Mouse (Mus musculus) MEL-GATA-1-ER (cell line): ENCODE measurements at regions not wholly inside any gene's neighbourhood (a gene's known extent, or its start where the extent isn't known, plus 50 kb on each side); places are given as distances from the start of the nearest gene placed in this dataset.
A peak's percentile ranks its signal among the peaks of the same experiment; 100 is the strongest.

Experiments
- DNase-seq: peaks from one replicate; pipeline ENCODE4 v3.0.0-alpha.2; 2012; ENCODE audit warnings: low read depth; ENCODE audit errors: extremely low read depth

GRCm38 (mm10) chr14:92622953-92623352, 1267.5 kb downstream of the Pcdh9 start:
- no peak for DNase-seq

GRCm38 (mm10) chr14:92615605-92616004, 1274.9 kb downstream of the Pcdh9 start:
- no peak for DNase-seq

GRCm38 (mm10) chr14:92593724-92594123, 1296.8 kb downstream of the Pcdh9 start:
- DNase-seq: no peak

GRCm38 (mm10) chr14:92591592-92592198, 1298.8 kb downstream of the Pcdh9 start:
- no peak for DNase-seq

- peak; percentile 59 for DNase-seq
Measured at GRCm38 (mm10) chr14:92588236-92588635, 1302.2 kb downstream of the Pcdh9 start.

- no peak for DNase-seq
Measured at GRCm38 (mm10) chr14:92566986-92567385, 1323.5 kb downstream of the Pcdh9 start.
